Mouse (Mus musculus) layer of hippocampus, adult 8-10 months (tissue): ENCODE results near the gene Slain2. TPM values are rescaled to one million over a fixed set of nuclear protein-coding genes. Genes with fewer than 3 reads are reported as not detected.
"Not testable (repeated sequence)": the region's sequence is repeated elsewhere in the genome, so short reads cannot be mapped to it uniquely, and the experiment has no call there.

ENCODE experiments used
- DNase-seq, 2 experiments: peaks; one replicate each; pipeline ENCODE4 v3.0.0; 2022; ENCODE audit warnings: low spot score in 2 of 2
- total RNA-seq, 4 experiments: library from RNA; stranded (reverse); gene quantifications; 2 replicates each; pipeline ENCODE4 v1.2.4; 2022

The Slain2 gene
- total RNA-seq, 4 experiments from 2014 or later: 23.7 to 26.8 (median 25.7) TPM

DNA sequence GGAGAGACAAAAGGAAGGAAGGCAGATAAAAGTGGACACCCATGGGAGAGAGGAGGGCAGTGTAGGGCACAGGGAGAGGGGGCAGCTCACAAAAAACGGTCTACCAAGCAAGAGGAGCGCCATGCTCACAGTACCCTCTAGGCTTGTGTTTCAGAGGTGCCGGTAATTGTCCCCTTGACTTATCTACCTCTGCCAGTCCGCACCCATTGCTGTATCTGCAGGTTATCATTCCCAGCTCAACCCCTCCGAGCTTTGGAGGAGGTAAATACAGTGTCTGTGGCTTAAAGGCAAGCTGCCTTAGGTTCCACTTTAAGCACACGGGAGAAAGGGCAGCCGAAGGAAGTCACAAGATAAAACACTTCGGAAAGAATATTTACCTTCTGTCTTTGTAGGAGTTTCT lies 14.8 kb upstream of the Slain2 start:
- no peak for DNase-seq

DNA sequence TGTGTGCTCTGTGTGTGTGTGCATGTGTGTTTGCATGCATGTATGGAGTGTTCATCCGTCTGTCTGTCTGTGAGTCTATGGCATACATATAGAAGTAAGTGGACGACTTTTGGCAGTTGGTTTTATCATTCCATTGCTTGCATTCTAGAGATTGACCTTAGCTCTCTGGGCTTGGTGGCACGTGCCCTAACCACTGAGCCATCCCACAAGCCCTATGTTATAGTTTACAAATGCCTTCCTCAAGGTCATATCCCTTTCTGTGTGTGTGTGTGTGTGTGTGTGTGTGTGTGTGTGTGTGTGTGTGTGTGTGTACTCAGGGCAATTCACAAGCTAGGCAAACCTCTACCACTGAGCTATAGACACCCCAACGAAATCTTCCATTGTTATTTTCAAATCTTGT lies 12.2 kb upstream of the Slain2 start:
- DNase-seq: no peak

DNA sequence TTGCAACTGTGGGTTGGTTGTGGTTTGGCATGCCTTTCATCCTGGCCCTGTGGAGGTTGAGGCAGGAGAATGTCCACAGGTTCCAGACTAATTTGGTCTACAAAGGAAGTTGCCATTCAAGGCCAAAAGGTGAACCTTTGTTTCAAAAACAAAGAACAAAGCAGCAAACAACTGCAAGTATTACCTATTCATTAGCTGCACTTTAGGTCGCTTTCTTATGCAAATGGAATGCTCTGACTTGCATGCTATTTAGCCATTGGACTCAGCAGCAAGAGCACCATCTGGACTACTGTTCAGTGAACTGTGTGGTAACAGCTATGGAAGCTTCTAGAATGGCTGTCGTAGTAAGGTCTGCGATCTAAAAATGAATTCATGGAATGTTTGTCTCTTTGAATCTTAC lies 11.8 kb upstream of the Slain2 start:
- no peak for DNase-seq

DNA sequence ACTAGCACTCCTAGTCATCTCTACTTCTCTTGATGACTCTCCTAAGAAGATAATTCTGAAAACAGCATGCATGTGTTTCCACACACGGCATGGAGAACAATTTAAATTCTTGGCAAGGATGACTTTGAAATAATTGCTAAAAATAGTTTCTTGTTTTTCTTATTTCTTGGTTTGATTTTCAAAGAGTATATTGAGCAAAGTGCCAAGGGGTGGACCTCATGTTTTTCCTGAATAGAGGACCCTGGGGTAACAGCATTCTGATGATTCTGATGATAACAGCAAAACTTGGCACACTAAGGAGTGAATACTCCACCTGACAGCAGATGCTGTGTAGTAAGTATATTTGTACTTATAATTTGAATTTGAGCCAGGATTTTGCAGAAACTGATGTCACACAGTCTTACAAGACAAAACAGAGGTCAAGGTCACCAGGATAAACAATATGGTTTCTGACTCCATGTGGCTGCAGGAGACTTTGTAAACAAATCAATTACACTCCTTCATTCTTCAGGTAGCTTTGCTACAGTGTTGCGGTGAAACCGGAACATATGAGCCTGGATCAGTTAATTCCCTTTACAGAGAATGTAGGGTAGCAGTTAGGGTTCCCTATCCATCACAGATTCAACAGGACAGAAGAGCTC lies 11.1 kb upstream of the Slain2 start:
- no peak for DNase-seq

DNA sequence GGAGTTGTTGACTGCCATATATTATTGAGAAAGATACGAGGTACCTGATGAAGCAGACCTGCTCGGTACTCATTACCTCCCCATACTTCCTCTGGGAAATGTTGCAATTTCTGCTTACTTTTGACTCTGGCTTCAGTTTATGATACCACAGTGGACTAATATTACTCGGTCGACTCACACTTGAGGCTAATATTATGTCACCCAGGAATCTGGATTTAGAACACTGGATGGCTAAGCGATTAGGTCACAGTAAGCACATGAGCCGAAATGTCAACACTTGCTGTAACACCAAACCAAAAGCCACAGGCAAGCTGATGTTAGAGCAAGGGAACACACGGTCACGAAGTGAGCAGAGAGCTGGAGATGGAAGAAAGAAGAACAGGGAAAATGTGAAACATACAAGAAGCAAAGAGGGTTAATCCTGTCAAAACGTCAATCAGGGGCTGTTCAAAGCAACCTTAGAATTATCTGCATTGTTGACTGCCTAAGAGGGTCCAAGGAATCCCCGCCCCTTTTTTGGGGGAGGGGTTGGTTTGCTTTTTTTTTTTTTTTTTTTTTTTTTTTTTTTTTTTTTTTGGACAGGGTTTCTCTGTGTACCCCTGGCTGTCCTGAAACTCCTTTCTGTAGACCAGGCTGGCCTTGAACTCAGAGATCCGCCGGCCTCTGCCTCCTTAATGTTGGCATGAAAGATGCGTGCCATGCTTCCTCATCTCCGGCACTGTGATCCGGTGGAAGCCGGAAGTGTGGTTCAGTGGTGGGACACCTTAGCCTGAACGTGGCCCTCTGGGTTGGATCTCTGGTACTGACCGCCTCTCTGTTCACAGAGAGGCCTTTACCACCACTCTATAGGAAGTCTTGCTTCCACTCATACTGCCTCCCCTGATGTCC lies 9.0 kb upstream of the Slain2 start:
- DNase-seq: no peak

DNA sequence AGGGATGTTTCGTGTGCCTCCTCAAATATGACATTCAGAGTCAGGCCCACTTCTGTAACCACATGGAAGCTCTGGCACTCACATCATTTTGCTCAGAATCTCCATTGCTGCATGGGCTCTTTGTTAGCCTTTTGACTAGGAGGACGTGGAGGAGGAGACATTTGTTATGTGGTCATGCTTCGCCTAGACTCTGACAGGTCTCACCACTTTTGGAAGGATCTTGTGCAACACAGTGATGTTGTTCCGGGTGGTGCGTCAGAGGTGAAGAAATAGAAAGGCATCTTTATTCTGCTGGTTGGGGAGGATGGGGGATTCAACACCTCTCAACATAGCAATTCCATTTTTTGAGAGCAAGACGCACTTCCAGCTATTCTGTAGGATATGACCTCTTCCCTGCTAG lies 6.7 kb upstream of the Slain2 start:
- DNase-seq: no peak

DNA sequence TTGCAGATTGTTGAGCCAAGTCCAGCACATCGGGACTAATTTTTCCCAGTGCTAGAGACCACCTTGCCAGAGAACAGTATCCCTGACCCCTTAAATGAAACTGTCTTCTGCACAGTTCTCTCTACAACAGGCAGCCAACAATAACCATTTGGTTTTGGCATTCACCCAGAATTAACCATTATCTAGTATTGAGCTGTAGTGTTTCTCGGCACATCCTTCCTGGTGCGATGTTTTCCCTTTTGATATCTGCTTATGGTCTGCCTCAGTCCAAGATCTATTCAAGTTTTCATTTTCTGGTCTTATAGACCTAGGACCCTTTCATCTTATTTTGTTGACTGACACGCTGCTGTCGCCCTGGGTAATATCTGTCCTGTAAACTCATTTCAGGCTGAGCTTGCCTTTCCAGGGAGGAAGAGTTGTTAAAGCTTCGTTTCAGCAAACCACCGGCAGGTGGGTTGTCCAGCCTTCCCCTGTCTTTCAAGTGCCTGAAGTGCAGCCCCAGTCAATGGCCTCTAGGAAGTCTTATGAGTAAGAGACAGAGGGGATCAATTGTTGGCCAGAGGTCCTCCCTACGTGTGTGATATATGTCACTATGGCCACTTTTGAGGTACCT lies 5.7 kb upstream of the Slain2 start:
- no peak for DNase-seq

DNA sequence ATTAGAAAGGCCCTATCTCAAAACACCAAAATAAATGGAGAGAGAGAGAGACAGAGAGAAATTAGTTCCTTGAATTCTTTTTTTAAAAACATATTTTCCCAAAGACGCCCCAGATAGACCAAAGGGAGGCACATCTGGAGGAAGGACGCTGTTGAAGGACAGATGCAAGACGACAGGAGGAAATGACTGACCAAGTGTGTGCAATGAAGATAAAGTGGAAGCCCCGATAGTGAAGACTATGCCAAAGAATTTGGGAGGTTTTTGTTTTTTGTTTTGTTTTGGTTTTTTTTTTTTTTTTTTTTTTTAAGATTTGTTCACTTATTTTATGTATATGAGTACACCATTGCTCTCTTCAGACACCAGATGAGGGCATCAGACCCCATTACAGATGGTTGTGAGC lies 4.7 kb upstream of the Slain2 start:
- DNase-seq: no peak

DNA sequence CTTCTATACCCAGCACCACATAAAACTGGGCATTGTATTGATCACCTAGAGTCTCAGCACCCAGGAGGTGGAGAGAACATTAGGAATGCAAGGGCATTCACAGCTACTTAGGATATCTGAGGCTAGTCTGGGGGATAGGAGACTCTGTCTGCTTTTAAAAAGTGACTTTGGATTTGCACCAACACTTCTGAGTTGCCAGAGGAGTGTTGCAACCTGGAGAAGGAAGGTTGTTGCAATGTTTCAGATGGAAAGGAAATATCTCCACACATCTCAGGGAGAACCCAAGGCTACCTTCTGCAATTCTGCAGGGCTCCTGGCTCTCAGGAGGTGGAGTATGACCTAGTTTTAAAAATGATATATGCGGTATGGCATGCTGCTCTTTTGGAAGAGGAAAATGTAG lies 3.7 kb upstream of the Slain2 start:
- no peak for DNase-seq

DNA sequence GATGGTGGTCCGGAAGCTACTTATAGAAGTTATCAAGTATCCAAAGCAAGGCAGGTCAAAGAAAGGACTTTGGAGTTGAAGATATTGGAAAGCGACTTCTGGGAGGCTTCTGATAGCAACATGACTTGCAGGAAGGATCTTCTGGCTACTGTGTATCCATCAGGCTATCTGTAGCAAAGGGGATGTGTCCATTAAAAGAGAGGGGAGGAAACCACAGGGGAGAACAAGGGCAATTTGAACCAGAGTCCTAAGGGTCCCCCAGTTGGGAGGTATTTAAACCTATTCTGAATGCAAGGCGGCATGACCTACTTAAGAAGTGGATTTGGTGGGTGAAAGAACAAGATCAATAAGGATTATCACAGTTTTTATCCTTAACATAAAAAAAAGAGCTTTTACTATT lies 2.8 kb upstream of the Slain2 start:
- no peak for DNase-seq

DNA sequence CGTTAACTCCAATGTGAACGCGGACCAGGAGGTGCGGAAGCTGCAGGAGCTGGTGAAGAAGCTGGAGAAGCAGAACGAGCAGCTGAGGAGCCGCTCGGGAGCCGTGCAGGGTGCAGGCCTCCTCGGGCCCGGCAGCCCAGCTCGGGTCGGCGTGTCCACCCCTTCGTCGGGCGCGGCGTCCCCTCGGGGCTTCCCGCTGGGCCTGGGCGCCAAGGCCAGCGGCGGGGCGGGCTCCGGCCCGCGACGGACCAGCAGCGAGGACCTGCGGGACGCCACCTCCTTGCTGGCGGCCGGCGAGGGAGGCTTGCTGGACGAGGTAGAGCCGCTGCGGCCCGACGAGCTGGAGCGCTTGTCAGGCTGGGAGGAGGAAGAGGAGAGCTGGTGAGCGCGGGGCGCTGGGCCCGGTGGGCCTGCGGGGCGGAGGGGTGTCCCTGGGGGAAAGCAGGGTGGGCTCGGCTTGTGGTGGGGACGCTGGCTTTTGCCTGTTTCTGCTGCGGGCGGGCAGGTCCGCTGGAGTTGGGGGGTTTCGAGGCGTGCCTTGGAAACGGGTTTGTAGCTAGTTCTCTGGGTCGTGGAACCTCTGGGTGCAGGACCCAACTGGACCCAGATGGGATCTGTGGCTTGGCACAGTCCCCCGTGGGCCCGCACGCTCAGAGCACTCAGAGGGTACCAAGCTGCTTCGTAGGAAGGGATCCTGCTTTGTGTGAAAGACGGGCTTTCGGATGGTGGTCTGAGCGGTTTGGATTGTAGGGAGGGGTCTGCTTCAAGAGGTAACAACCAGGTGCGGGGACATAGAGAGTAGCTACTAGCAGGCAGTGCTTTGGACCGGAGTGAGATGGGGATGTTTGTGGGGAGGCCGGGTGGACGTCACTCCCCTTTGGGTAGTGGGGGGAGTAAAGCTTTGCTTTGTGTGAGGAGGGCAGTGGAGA lies 793 bp downstream of the Slain2 start:
- DNase-seq: peak; percentile 18 to 28

DNA sequence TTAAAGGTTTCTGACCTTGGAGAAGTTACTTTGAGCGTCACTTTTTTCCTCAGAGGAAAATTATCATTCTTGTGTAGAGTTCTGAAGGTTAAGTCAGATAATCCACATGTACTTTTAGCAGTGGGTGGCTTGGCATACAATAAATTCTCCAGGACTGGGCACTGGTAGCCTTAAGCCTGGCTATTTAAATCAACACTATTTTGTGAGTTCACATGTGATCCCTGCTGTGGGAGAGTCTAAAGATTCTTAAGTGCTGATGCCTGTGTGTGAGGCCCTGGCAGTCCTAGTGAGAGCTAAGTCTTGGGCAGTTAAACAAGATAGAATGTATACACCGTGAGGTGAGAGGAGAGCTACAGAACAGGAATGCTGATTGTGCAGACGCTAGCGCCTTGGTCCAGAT lies 1.9 kb downstream of the Slain2 start:
- DNase-seq: no peak

DNA sequence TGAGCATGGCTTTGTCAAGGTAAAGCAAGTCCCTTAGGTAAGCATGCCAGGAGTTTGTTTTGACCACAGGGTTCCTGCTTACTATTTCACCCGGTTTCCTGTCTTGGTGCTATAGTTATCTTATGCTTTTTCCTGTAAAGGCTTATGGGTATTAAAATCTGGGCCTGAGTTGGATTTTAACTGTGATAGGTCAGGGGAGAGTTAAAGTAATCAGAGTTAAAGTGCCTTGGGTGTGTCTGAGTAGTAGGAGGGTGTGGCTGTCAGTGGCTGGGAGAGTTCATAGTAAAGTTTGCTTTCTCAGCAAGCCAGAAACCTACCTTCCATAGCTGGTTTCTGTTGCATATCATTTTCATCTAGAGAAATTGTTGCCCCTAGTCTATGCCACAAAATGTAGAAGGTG lies 2.7 kb downstream of the Slain2 start:
- DNase-seq: no peak

DNA sequence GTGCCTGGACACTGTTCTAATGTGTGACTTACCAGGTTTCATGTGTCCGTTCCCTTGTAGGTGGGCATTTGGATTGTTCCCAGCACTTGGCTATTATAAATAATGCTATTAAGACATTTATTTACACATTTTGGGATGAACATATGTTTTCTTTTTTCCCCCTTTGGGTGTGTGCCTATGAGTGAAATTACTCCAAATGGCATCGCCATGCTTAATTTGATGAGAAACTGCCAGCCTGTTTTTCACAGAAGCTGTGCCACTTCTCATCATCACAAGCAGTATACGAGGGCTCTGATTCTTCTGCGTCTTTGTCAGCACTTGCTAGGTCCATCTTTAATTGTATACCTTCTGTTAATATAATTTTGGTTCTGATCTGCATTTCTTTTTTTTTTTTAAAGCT lies 6.3 kb downstream of the Slain2 start:
- no peak for DNase-seq

DNA sequence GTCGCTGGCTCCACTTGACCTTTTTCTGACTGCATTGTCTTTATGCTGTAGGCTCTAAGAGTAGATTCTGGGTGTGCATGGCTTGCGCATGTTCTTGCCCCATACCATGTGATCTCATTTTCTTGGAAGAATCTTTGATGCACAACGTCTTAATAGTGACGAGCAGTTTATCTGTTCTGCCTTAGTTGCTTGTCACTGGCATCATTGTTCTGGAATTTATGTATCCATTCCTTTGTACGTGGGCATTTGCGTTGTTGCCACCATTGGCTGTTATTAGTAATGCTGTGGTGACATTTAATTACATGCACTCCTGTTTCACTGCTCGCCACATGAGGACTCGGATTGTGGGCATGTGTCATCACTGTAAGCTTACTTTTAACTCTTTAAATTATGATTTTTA lies 7.1 kb downstream of the Slain2 start:
- no peak for DNase-seq

DNA sequence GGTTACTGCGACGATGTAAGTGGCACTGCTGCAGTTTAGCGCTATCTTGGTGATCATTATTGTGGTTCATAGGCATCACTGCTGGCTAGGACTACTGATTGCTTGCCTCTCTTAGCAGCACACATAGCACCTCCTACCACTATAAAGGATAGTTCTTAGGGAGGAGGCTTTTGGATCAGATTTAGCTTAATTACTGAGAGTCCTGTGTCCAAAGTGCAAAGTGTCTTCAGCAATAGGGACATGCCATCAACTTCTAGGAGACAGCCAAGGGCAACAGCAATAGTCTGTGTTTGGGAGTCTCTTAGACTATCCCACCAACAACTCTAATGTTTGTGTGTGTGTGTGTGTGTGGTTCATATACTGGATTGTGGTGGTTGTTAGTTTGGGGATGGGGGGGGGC lies 8.7 kb downstream of the Slain2 start:
- DNase-seq: no peak

DNA sequence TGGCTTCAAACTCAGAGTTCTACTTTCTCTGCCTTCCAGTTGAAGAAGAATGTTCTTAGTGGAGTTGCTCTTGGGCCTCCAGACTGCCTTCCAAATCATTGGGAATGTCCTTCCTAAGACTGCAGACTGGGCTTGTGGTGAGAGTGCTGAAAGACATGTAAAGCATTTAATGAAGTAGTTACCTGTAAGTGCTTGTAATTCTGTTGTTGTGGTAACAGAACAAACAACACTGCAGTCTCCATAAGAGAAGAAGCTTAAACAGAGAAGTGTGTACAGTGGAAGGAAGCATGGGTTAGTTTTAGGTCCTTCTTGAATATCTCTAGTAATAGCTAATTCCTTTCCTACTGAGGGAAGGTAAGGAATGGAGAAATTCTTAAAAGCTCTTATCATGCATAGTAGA lies 13.0 kb downstream of the Slain2 start:
- DNase-seq: no peak

DNA sequence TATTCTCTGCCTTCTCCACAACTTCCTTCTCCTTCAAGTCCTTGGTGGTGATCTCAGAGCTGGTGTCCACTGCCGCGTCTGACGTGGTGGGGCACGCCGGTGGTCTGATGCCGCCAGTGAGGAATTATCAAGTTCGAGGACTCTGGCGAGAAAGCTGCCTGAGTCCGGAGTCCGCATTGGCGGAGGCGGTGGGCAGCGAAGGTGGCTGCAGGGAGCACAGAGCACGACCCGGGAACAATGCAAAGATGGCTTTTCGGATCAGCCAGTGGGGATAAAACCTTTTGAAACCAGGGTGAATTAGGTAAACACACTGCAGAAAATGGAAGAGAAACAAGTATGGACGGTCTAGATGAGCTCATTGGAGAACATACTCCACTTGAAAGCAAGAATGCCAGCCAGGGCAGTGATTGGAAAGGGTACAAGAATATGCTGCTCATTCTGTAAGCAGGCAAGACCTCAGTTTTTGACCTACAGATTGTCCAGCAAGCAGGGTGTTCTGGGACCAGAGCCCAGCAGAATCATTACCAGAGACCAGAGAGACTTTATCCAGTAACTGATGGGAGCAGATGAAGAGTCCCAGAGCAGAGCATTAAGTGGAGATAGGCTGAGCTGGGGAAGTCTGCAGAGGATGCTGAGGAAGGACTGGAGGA lies 19.0 kb downstream of the Slain2 start:
- DNase-seq: no peak

DNA sequence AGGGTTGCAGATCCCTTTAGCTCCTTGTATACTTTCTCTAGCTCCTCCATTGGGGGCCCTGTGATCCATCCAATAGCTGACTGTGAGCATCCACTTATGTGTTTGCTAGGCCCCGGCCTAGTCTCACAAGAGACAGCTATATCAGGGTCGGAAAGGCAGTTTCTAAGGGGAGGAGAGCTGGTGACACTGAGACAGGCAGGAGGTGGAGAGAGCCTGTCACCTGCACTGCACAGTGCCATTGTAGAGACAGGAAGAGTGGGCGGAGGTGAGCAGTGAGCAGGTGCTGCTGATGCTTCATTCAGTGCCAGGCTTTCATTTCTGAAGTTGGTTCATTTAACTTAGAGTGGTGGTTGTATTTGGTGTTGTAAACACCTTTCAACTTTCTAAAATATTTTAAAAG lies 24.3 kb downstream of the Slain2 start:
- DNase-seq: not testable (repeated sequence)

DNA sequence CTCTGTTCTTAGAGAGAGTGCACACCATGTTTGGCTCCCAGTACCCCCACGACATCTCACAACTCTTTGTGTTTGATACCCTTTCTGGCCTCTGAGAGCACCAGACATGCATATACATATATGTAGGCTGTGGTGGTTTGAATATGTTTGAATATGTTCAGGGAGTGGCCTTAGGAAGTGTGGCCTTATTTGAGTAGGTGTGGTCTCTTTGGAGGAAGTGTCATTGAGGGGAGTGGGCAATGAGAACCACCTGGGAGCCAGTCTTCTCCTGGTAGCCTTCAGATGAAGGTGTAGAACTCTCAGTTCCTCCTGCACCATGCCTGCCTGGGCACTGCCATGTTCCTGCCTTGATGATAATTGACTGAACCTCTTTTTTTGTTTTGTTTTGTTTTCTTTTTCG lies 25.2 kb downstream of the Slain2 start:
- no peak for DNase-seq

DNA sequence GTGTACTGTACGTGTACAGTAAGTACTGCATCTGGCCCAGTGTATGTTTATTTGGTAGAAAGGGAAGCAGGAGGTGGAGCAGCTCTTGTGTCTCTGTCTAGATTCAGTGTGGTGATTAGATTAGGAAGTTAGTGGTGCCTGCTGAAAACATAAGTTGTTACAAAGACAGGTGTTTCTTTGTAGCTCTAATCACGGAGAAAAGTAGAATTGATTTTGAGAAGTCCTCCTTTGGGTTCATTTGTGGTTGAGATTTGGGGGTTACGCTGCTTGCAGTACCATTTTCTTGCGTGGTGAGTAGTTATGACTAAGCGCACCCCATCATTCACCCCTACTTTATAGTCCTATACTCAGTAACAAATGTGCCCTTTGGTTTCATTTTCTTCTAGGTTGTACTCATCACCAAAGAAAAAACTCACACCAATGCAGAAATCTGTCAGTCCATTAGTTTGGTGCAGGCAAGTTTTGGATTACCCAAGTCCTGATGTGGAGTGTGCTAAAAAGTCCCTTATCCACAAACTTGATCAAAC lies 26.9 kb downstream of the Slain2 start:
- DNase-seq: no peak
